Comparison of ENCODE assay signal across 31 mouse cellular contexts in the genomic region with DNA sequence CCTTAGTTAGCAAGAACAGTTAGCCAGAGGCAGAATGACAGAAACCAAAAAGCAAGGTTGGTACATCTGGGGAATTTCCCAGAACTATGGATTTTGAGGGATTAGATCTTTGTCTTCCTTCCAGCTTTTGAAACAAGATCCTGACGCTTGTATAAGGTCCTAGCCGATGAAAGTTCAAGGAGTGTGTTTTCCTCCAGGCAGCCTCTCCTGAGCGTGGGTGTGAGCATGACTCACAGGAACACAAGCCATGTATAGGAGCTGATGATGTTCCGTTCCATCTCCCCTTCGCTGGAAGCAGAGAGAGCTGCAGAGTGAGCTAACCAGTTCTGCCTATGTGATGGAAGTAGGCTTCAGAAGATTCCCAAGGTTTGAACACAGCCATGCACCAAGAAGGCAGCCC.
DNase-seq lines count a peak whose midpoint lies in the region; ATAC-seq lines count a peak whose summit lies in the region.
"Had no signal": no experiment of that assay in that cellular context is flagged by ENCODE, and none has a peak within 500 bp of the region (broad histone marks: within the 10 kb centered on the region; RNA-seq: fewer than 3 reads in every experiment).

No protein-coding gene starts in this region.

- no peaks in the 10 kb centered on the region for H3K4me1 ChIP-seq in forebrain, embryonic 14.5 days (ENCODE audit: control insufficient read depth, insufficient read depth, low read length)
- H3K4me1 ChIP-seq: embryonic facial prominence, embryonic 12.5 days; forebrain, embryonic 13.5 days; hindbrain, embryonic 13.5 days; kidney, embryonic 15.5 days; limb, embryonic 12.5 days; liver, embryonic 12.5 days; midbrain, embryonic 12.5 days had no signal

- no peak overlapping the region for H3K9ac ChIP-seq in forebrain, embryonic 14.5 days (ENCODE audit: low read length)
- H3K9ac ChIP-seq: embryonic facial prominence, embryonic 12.5 days; forebrain, embryonic 13.5 days; hindbrain, embryonic 13.5 days; kidney, embryonic 15.5 days; limb, embryonic 12.5 days; liver, embryonic 12.5 days; midbrain, embryonic 12.5 days had no signal

- no peak overlapping the region for H3K4me2 ChIP-seq in forebrain, embryonic 14.5 days (ENCODE audit: low read length)
- H3K4me2 ChIP-seq: embryonic facial prominence, embryonic 12.5 days; forebrain, embryonic 13.5 days; heart, embryonic 11.5 days; hindbrain, embryonic 13.5 days; kidney, embryonic 15.5 days; limb, embryonic 12.5 days; liver, embryonic 12.5 days; midbrain, embryonic 12.5 days had no signal

- H3K27me3 ChIP-seq in forebrain, embryonic 14.5 days (replicated peaks; ENCODE audit: control insufficient read depth, insufficient read depth, low read length) = no peaks in the 10 kb centered on the region
- H3K27me3 ChIP-seq: CH12.LX; embryonic facial prominence, embryonic 12.5 days; forebrain, embryonic 13.5 days; hindbrain, embryonic 13.5 days; kidney, embryonic 15.5 days; limb, embryonic 12.5 days; liver, embryonic 12.5 days; midbrain, embryonic 12.5 days had no signal

- no peaks in the 10 kb centered on the region for H3K9me3 ChIP-seq in forebrain, embryonic 14.5 days (replicated peaks; ENCODE audit: control insufficient read depth, low read length)
- H3K9me3 ChIP-seq: embryonic facial prominence, embryonic 12.5 days; forebrain, embryonic 13.5 days; G1E; hindbrain, embryonic 13.5 days; kidney, embryonic 15.5 days; limb, embryonic 12.5 days; liver, embryonic 12.5 days; midbrain, embryonic 12.5 days had no signal

- 89% methylated on average over 5 of the region's 5 CpGs for WGBS in forebrain, embryonic 14.5 days

- intact Hi-C loops in heart, postnatal 36 days (cut with DNase I) = no loop called here

- DNase-seq in heart, adult 11 months = peak; percentile 84
- DNase-seq in heart, postnatal 36 days = no peak
- peak; percentile 47 to 54 for DNase-seq in right cerebral cortex, adult 2 months (ENCODE audit: low spot score in 2 of 2)
- DNase-seq in right cerebral cortex, postnatal 4 days = no peak
- peak; percentile 36 to 60 for DNase-seq in left cerebral cortex, adult 9 months (ENCODE audit: low spot score in 2 of 2)
- no peak for DNase-seq in liver
- no peak for DNase-seq in forebrain, embryonic 14.5 days (ENCODE audit: low spot score)
- DNase-seq: adrenal gland, postnatal 36 days; B cell, adult 2 months; cerebellum, adult 11 months; cerebellum, postnatal 10 days; gastrocnemius, adult 2 months; heart, postnatal 14 days; kidney, adult 11 months; kidney, postnatal 36 days; layer of hippocampus, postnatal 36 days; lung, adult 18-20 months; lung, postnatal 10 days; spleen, adult 18-20 months had no signal

- H3K4me3 ChIP-seq in forebrain, embryonic 14.5 days (ENCODE audit: low read depth, low read length) = no peak overlapping the region
- H3K4me3 ChIP-seq: embryonic facial prominence, embryonic 12.5 days; erythroblast, embryonic 14.5 days; forebrain, embryonic 13.5 days; gastrocnemius, adult 2 months; hindbrain, embryonic 13.5 days; kidney, embryonic 15.5 days; limb, embryonic 12.5 days; liver, embryonic 12.5 days; midbrain, embryonic 12.5 days had no signal

- no peaks in the 10 kb centered on the region for H3K36me3 ChIP-seq in forebrain, embryonic 14.5 days (ENCODE audit: control insufficient read depth, insufficient read depth, low read length)
- H3K36me3 ChIP-seq: embryonic facial prominence, embryonic 12.5 days; G1E; hindbrain, embryonic 13.5 days; kidney, embryonic 15.5 days; limb, embryonic 12.5 days; liver, embryonic 12.5 days; midbrain, embryonic 12.5 days had no signal

- ATAC-seq in forebrain, embryonic 14.5 days = no peak
- ATAC-seq: forebrain, embryonic 13.5 days; liver, embryonic 12.5 days; Patski had no signal

- no peak overlapping the region for H3K27ac ChIP-seq in forebrain, embryonic 14.5 days (ENCODE audit: low read depth, low read length)
- H3K27ac ChIP-seq: embryonic facial prominence, embryonic 12.5 days; forebrain, embryonic 13.5 days; gastrocnemius, adult 2 months; hindbrain, embryonic 13.5 days; kidney, embryonic 15.5 days; limb, embryonic 12.5 days; liver, embryonic 12.5 days; midbrain, embryonic 12.5 days had no signal

Comparison
In these comparisons a context has a peak if more than half of its experiments do, and no peak if none do; other contexts are left out.
1. DNase-seq: peak in heart, adult 11 months (single experiment), right cerebral cortex, adult 2 months (2 of 2) and left cerebral cortex, adult 9 months (2 of 2); none in heart, postnatal 36 days (0 of 2), right cerebral cortex, postnatal 4 days (single experiment), liver (single experiment) and forebrain, embryonic 14.5 days (single experiment).